Mouse (Mus musculus) heart, adult 11 months (tissue): ENCODE measurements around the gene Smap2.

Experiments
- DNase-seq: peaks from one replicate; pipeline ENCODE4 v3.0.0; 2022

The Smap2 gene

GRCm38 (mm10) chr4:120974711-120975427 is 42.2 kb downstream of the Smap2 start:
- DNase-seq = peak; percentile 90

DNA sequence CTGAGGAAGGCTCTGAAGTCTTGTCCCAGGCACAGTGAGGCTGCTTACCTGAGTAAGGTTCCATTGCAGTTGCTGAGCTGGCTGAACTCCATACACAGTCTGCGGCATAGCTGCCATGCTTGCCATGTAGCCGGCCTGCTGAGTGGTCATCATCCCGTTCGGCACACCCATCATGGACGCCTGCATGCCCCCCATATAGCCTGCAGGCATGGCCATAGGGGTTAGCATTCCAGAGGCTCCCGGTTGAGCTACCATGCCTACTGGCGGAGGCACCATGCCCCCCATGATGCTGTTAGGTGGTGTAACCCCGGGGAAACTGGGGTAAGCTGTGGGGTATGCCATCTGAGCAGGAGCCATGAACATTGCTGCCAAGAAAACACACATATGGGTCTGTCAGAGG is 45.2 kb downstream of the Smap2 start:
- DNase-seq = peak; percentile 89

- DNase-seq = peak; percentile 91
These were observed 47.5 kb downstream of the Smap2 start for GRCm38 (mm10) chr4:120969382-120970146.

DNA sequence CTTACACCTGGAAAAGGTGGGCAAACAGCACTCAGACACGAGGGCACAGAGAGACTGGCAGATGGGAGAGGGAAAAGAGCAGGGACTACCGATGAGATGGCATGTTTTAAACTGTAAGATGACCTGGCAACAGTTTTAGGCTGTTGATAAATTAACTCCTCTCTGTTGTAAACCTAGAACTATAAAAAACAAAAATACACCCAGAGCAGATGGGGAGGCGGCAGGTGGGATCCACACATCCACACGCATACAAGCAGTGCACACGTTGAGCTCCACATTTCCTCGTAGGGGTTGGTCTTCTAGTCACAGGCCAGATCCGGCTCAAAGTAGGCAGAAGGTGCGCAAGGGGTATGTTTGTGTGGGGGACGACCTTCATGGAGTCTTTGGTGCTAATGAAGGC is 48.6 kb downstream of the Smap2 start:
- no peak for DNase-seq

GRCm38 (mm10) chr4:120955586-120955985 is 61.5 kb downstream of the Smap2 start:
- DNase-seq = no peak

GRCm38 (mm10) chr4:120953667-120954066 is 63.4 kb downstream of the Smap2 start:
- DNase-seq = no peak

- DNase-seq = no peak
These were observed 64.0 kb downstream of the Smap2 start for GRCm38 (mm10) chr4:120953038-120953437.

DNA sequence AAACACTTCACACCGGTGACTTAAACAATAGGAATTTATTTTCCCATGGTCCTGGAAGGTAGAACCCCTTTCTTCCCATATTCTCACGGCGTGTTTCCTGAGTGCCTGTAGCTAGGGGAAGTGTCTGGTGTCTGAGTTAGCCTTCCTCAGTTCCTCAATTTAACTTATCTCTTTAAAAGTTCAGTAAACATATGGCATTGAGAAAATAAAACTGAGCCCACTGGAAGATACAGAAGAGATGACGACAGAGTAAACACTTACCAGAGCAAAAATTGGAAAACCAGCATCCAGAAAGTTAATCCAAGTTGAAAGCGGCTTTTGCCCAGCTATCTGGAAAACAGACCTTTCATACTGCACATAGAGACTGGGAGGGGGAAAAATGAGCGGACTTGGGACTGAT is 64.9 kb downstream of the Smap2 start:
- DNase-seq = no peak

- DNase-seq = peak; percentile 100
These were observed 65.5 kb downstream of the Smap2 start, which contains the start of gene Zfp69 for GRCm38 (mm10) chr4:120951428-120951973. Zfp69 (minus strand) TSS chr4:120951699.

DNA sequence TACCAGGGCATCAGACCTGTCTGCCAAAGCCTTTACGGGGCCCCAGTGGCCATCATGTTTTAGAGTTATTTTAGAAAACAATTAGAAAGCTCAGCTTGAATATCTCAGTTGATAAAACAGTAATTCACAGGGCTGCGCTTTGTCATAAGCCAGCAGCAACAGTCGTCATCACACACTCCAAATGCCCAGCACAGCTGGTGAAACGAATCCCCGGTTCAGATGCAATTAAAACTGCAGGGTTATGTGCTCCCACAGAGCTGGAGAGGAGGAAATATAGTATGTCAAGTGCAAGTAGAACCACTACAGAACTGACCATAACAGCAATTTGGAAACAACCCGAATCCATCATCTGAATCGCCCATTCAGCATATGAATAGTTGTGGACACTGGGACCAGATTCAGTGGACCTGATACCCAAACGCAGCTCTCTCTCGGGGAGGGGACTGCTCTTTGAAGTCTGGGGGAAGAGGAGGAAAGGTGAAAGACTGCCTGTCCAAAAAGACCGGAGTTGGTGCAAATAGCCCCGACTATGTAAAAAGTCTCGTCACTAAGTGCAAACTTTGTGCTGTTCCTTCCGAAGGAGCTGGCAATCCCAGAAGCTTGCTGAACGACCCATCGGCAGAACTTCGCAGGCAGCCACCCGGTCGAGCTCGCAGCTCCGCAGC is 66.2 kb downstream of the Smap2 start:
- no peak for DNase-seq

DNA sequence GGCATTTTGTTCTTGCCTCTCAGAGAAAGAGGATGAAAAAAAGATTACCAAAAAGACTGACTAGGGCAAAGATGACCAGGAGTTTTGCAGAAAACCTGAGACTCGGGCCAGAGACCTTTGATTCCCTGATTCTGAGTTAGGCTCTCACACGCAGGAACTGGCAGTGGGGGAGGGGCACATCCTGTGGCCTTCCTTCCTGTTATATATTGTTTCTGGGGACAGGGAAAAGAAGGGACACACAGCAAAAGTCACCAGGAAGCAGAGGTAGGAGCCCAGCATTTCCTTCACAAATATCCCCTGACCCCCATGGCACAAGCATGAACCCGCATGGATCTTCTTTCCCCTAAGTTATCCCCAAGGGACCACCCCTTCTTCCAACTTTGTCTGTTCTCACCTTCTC is 68.1 kb downstream of the Smap2 start:
- DNase-seq = peak; percentile 92

DNA sequence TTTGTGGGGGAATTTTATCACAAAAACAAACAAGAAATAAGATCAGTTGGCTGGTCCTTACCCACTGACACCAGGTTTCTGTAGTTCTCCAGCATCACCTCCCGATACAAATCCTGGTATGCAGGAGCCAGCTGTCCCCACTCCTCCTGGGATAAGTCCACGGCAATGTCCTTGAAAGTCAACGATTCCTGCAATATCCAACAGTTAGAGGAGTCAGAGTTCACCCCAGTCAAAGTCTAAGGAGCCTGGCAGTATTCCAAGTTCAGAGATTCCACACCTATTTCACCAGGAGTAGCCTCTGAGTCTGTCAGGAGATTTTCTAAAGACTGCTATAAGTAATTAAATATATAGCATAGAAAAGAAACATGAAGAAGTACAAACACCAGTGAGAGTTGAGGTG is 82.0 kb downstream of the Smap2 start:
- no peak for DNase-seq

DNA sequence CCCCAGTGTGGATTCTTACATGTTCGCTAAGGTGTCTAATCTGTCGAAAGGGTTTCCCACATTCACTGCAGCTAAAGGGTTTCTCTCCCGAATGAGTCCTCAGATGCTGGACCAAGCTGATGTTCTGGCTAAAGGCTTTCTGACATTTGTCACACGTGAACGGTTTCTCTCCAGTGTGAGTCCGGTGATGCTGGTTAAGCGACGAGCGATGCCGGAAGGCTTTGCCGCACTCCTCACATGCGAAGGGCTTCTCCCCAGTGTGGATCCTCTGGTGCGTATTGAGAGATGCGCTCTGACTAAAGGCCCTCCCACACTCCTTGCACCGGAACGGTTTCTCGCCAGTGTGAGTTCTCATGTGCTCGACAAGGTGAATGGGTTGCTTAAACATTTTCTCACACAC is 86.3 kb downstream of the Smap2 start:
- peak; percentile 68 for DNase-seq

DNA sequence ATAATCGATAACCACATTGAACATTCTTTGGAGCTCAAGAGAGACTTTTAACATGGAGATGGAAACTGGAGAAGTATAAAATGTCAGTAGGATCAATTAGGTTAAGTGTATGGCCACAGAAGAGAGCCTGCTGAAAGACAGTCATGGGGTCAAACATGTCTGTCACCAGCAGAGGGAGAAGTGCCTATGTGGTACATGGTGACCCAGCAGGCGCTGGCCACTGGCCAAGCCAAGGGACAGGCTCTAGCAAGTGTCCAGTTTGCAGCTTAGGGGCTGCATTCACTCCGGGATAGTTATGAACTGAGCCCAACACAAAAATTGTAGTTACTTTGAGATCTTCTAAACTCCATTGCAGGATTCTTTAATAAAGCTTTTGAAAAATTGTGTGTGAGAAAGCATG is 88.4 kb downstream of the Smap2 start:
- DNase-seq = peak; percentile 88

DNA sequence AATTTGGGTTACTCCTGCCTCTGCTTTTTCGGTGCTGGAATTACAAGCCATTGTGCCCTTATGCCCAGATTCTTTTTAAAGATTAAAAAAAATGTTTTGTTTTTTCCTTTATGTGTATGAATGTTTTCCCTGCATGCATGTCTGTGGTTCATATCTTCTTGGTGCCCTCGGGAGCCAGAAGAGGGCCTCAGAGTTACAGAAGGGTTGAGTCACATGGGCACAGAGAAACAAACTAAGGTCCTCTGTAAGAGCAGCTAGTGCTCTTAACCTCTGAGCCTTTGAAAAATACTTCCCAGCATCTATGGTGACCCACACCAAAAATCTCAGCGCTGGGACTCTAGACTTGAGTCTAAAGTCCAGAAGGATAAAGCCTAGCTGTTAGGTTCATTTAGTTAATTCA is 91.7 kb downstream of the Smap2 start:
- DNase-seq = peak; percentile 89

DNA sequence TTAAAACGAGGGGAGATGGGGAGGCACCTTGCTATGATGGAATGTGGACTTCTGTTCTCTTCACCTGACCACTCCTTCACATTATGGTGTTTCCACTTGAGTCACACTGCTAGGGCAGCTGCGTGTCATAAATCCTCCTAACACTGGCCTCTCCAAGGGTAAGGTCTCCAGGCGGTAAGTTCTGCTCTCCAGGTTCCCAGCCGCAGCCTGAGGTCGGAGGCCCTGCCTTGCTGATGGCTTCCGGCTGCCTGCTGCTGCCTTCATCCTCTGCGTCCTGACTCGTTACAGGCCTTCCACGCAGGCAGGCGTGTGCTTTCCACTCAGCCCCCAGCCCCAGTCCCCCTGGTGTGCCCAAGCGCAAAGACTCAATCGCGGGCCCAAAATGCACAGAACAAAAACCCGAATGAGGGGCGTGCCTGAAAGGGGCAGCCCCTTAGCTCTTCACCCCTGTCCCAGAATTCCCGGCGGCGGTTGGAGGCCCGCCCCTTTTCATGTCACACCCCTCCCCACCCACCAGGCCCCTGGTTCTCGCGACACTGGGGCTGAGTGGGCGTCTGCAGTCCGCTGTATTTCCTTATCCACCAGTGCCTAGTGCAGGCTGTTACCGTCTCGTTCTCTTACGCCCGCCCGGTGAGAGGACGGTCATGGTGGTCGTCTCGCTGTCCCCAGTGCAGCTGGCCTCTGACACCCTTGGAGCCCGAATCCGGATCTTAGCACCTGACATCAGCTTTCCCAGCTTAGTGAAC is 92.3 kb downstream of the Smap2 start, which contains the start of gene Exo5:
Gene Exo5 (minus strand): TSS at position 464 of the 746 bp plus-strand sequence.
- peak; percentile 99 for DNase-seq

DNA sequence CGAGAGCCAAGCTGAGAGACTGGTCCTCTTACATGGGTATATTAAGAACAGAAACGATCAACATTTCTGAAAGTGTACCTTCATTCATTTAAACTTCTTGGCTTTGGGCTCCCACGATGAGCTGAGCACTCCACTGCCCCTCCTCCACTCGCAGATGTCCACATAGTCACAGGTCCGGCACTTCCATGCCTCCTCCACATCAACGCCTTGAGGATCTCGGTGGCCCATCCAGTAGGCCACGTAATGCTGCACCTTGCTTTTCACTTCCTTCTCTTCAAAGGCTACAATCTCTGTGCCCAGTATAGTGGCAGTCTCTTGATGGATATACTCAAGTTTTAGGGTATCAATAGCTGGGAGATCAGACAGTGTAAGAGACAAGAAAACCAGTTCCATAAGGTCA is 95.6 kb downstream of the Smap2 start:
- peak; percentile 80 for DNase-seq
